Mouse (Mus musculus): ENCODE data around the gene Lgr4. TPM values are rescaled to one million over a fixed set of nuclear protein-coding genes. Genes with fewer than 3 reads are reported as not detected.

The Lgr4 gene
- polyA plus RNA-seq (2014; fragmentation: Illumina TruSeq; extraction: RNeasy Lipid Tissue Mini Kit (QIAGEN cat#74804); ENCODE audit: low read depth, low replicate concordance): 42.9 TPM

DNA sequence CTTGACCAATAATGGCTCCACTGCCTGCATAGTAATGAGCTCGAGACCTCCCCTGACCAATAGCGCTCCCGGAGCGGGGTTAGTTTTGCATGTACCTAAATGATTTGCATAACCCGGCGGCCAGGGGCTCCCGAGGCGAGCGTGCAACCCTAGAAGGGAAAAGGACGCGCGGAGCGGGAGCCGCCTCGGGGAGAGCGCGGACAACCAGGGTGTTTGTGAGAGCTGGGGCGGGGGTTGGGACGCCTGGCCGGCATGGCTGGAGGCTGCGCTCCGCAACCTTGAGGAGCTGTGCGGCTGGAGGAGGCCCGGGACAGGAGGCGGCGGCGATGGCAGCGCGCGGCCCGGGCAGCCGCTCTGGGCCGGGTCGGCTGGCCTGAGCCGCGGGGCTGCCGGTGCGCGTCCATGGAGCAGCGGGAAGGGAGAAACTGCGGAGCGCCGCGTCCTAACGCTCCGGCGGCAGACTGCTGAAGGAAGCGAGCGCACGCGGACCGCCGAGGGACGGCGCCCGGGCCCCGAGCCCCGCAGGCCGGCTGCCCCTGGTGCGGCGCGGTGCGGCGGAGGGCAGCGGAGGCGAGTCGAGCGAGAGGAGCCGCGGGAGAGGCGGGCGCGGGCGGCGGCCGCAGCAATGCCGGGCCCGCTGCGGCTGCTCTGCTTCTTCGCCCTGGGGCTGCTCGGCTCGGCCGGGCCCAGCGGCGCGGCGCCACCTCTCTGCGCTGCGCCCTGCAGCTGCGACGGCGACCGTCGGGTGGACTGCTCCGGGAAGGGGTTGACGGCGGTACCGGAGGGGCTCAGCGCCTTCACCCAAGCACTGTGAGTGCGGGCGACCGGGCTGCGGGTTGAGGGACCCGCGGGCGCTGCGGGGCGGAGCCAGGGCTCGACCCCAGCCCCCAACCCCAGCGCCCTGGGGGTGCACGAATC lies at the start of gene Lgr4:
Gene Lgr4, plus strand, starts transcription at position 152 of the 918 bp plus-strand sequence.

DNA sequence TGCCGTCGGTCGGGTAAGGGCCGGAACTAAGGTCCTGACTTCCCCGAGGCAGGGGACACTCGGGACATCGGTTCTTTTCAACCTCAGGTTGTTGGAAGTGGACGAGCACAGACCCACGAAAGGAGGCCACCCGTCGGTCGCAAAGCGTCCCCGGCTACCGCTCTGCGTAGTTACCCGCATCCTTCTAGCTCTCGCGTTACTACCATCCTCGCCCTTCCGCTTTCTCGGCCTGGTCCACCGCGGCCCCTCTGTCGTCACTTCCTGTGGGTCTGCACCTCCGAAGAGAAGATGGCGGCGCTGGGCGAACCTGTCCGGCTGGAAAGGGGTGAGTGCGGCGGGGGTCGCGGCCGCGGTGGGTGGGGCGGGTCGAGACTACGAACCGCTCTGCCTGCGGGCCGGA lies 26.9 kb upstream of the Lgr4 start, which contains the start of gene Lin7c:
Gene Lin7c, plus strand, starts transcription at position 257 of the 400 bp plus-strand sequence.

DNA sequence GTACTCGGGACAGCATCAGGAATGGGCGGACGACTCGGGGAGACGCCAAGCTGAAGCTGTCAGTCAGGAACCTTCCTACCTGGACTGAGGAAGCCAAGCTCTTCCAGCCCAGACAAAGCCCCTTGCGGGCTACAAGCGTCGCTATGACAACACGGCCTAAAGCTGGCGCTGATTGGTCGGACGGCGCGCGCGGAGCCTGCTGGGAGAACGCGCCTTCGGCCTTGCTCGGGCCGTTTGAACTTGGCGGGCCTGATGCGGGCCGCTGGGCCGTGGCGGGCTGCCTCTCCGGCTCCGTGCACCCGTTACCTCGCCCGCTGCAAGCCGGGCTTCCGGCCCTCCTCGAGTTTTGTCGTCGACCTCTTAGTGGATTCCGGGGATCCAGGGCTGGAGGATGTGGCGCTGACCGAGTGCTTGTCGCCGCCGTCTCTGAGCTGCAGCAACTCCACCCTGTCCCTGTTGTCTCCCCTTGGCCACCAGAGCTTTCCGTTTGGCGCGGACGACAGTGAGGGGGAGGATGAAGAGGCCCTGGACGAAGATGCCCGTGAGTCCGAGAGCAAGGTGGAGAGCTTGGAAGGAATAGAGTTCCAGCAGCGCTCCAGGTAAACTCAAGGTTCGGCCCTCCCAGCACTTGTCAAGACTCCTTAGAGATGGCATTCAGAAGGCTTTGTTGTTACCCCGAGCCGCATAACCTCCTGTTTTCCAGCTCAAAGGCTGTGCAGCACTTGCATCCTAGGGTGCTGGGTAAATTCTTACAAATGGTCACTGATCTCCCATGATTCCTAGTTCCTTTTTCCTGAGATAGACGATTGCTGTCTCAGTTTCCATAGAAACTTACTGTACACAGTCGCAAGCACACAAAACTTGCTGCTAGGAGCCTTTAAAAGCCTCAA lies 100.4 kb downstream of the Lgr4 start, which contains the start of gene Ccdc34:
Gene Ccdc34, plus strand, starts transcription at position 202 of the 890 bp plus-strand sequence.

Other genes starting within 250 kb of the Lgr4 start
- gene Bdnf, start 242.9 kb upstream of the Lgr4 start, polyA plus RNA-seq (2014; fragmentation: Illumina TruSeq; extraction: RNeasy Lipid Tissue Mini Kit (QIAGEN cat#74804); ENCODE audit: low read depth, low replicate concordance): 0.69 TPM
- 59.1 TPM for gene Lin7c, start 26.8 kb upstream of the Lgr4 start, polyA plus RNA-seq (2014; fragmentation: Illumina TruSeq; extraction: RNeasy Lipid Tissue Mini Kit (QIAGEN cat#74804); ENCODE audit: low read depth, low replicate concordance)
- 2.7 TPM for gene Ccdc34, start 100.2 kb downstream of the Lgr4 start, polyA plus RNA-seq (2014; fragmentation: Illumina TruSeq; extraction: RNeasy Lipid Tissue Mini Kit (QIAGEN cat#74804); ENCODE audit: low read depth, low replicate concordance)

Measured in liver, adult 10 weeks (tissue).